Mouse (Mus musculus) forebrain, embryonic 12.5 days (tissue): Measurements from ENCODE around the gene Olfr320. TPM values are rescaled to one million over a fixed set of nuclear protein-coding genes. Genes with fewer than 3 reads are reported as not detected.
"Not testable (repeated sequence)": the region's sequence is repeated elsewhere in the genome, so short reads cannot be mapped to it uniquely, and the experiment has no call there.

Experiments
- ATAC-seq: fragments of 200-750 bp; cut with Nextera tagmentation; 2 replicates; pipeline ENCODE4 v1.8.0; 2017; ENCODE audit warnings: moderate TSS enrichment; ENCODE audit not compliant: low FRiP score
- H3K27ac ChIP-seq: fragments of 300-500 bp; sonication (generic); 2 replicates; pipeline ENCODE4 v1.5.1; 2016; ENCODE audit warnings: mild to moderate bottlenecking
- H3K27me3 ChIP-seq: fragments of 300-500 bp; sonication (generic); 2 replicates; pipeline ENCODE4 v1.6.1; 2016; ENCODE audit warnings: mild to moderate bottlenecking
- H3K36me3 ChIP-seq: fragments of 300-500 bp; sonication (generic); replicated peaks from 2 replicates; pipeline ENCODE4 v1.6.1; 2016; ENCODE audit warnings: mild to moderate bottlenecking
- H3K4me1 ChIP-seq: fragments of 300-500 bp; sonication (generic); 2 replicates; pipeline ENCODE4 v1.6.1; 2016
- H3K4me2 ChIP-seq: fragments of 300-500 bp; sonication (generic); 2 replicates; pipeline ENCODE4 v1.6.1; 2016; ENCODE audit warnings: mild to moderate bottlenecking, moderate library complexity
- H3K4me3 ChIP-seq: fragments of 300-500 bp; sonication (generic); replicated peaks from 2 replicates; pipeline ENCODE4 v1.5.1; 2016; ENCODE audit warnings: mild to moderate bottlenecking
- H3K9ac ChIP-seq: fragments of 300-500 bp; sonication (generic); 2 replicates; pipeline ENCODE4 v1.6.1; 2016; ENCODE audit warnings: mild to moderate bottlenecking
- H3K9me3 ChIP-seq: fragments of 300-500 bp; sonication (generic); 2 replicates; pipeline ENCODE4 v1.6.1; 2016
- WGBS: fragments of 180-500 bp; shearing (Covaris S2); methylation state at CpG from one replicate; pipeline ENCODE4 v1.1.7; 2016; 5-methylcytosine and 5-hydroxymethylcytosine counted together
- polyA plus RNA-seq: library from polyadenylated mRNA; unstranded; fragments of >200 nt; fragmentation: Nextera tagmentation; extraction: Ambion mirVana; gene quantifications from 2 replicates; pipeline ENCODE4 v1.2.1, GENCODE M21; 2016

The Olfr320 gene
- polyA plus RNA-seq, 1 experiment from 2014 or later: not detected

DNA sequence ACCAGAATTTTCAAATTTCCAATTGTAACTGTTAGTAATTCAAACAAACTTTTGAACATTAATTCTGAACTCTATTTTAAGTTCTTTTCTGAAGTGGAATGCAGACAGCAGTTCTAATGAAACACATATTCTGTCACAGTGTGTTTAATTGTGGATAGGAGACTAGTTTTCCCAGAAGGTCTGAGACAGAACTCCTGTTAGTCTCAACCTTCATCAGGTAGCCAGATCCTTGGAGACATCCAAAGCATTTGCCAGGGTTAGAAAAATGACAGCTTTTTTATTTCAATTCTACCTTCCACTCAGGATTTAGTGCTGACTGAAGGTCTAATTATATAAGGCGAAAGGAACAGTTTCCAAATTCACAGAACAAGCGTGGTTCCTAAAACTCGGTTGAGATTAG lies 18.0 kb downstream of the Olfr320 start, which contains the start of gene Olfr319:
Gene Olfr319 (plus strand): TSS at position 301 of the 400 bp plus-strand sequence.
- no peak for ATAC-seq

GRCm38 (mm10) chr11:58709086-58709485 lies 28.2 kb downstream of the Olfr320 start:
- 85% methylated on average over 11 of the region's 11 CpGs for WGBS
- Histone ChIP-seq H3K9ac (no peak overlapping the region), H3K4me1 (no peaks in the 10 kb centered on the region), H3K4me2 (no peak overlapping the region), H3K27me3 (no peaks in the 10 kb centered on the region), H3K36me3 (no peaks in the 10 kb centered on the region), H3K9me3 (no peaks in the 10 kb centered on the region), H3K27ac (no peak overlapping the region), H3K4me3 (no peak overlapping the region)
- ATAC-seq: no peak

More for the DNA sequence above, 18.0 kb downstream of the Olfr320 start, which contains the start of gene Olfr319:
- Histone ChIP-seq H3K27ac (no peak within 1 kb of the TSS), H3K9ac (no peak within 1 kb of the TSS), H3K4me1 (no peaks in the 10 kb centered on the region), H3K36me3 (no peaks in the 10 kb centered on the region), H3K27me3 (no peaks in the 10 kb centered on the region), H3K4me2 (no peak within 1 kb of the TSS), H3K9me3 (peaks cover 9% of the 10 kb centered on the region; the same call in 1 of the 2 replicates), H3K4me3 (no peak within 1 kb of the TSS)
- WGBS: 89% methylated on average over 3 of the region's 3 CpGs

- H3K4me2 ChIP-seq, ATAC-seq, H3K4me1 ChIP-seq, H3K27ac ChIP-seq, H3K36me3 ChIP-seq, H3K27me3 ChIP-seq, H3K9me3 ChIP-seq, H3K4me3 ChIP-seq, H3K9ac ChIP-seq: not testable (repeated sequence)
- 90% methylated on average over 7 of the region's 7 CpGs for WGBS
Observed at GRCm38 (mm10) chr11:58717723-58718122, 36.8 kb downstream of the Olfr320 start.

DNA sequence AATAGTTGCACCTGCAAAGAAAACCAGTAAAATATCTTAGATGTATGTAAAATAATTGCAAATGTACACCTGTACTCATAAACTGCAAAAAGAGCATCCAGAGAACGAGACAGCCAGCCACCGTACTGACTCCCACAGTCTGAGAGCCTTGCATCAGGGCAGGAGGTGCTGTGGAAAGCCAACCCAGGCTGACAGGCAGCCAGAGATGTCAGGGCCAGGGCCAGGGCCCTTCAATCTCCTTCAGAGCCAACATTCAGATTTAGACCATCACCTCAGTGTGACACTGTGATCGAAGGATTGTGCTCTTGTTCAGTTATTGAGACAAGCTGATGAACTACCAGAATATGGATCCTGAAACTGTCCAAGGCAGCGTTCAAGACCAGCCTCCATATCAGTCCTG lies 38.8 kb downstream of the Olfr320 start:
- Histone ChIP-seq H3K36me3 (no peaks in the 10 kb centered on the region), H3K27ac (no peak overlapping the region), H3K27me3 (no peaks in the 10 kb centered on the region), H3K9me3 (no peaks in the 10 kb centered on the region), H3K4me1 (no peaks in the 10 kb centered on the region), H3K4me2 (no peak overlapping the region), H3K4me3 (no peak overlapping the region), H3K9ac (no peak overlapping the region)
- no peak for ATAC-seq
- 88% methylated on average over 4 of the region's 4 CpGs for WGBS

GRCm38 (mm10) chr11:58723914-58724313 lies 43.0 kb downstream of the Olfr320 start, which contains the start of gene Olfr318:
TSS of gene Olfr318 (minus strand) at chr11:58724014.
- no peak for ATAC-seq
- Histone ChIP-seq H3K4me3 (no peak within 1 kb of the TSS), H3K27ac (no peak within 1 kb of the TSS)

GRCm38 (mm10) chr11:58727896-58728650 lies 47.2 kb downstream of the Olfr320 start:
- not testable (repeated sequence) for ATAC-seq, H3K4me1 ChIP-seq, H3K36me3 ChIP-seq

More at GRCm38 (mm10) chr11:58723914-58724313, 43.0 kb downstream of the Olfr320 start, which contains the start of gene Olfr318:
- Histone ChIP-seq H3K36me3 (no peaks in the 10 kb centered on the region), H3K9ac (no peak within 1 kb of the TSS), H3K9me3 (no peaks in the 10 kb centered on the region), H3K27me3 (no peaks in the 10 kb centered on the region), H3K4me2 (no peak within 1 kb of the TSS), H3K4me1 (no peaks in the 10 kb centered on the region)

DNA sequence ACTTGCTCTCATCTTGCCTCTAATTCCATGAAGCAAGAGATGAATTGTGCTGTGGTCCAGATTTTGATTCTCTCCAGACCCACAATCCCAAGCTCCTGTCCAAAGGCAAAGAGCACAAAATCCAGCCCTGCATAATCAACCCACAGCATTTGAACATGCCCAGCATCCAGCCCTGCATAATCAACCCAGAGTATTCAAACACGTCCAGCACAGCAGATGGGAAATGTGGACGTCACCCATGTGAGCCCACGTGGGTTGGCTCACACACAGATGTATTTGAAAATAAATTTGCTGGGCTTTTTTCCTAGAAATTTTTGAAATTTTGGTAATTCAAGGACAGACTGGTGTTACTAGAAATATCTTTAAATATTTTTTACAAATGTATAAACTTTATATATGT lies 52.5 kb downstream of the Olfr320 start:
- Histone ChIP-seq H3K9me3 (no peaks in the 10 kb centered on the region), H3K9ac (no peak overlapping the region), H3K4me1 (no peaks in the 10 kb centered on the region), H3K4me3 (no peak overlapping the region), H3K27ac (no peak overlapping the region), H3K4me2 (no peak overlapping the region), H3K27me3 (no peaks in the 10 kb centered on the region), H3K36me3 (no peaks in the 10 kb centered on the region)
- ATAC-seq: no peak
- 64% methylated on average over 3 of the region's 3 CpGs for WGBS

More at GRCm38 (mm10) chr11:58727896-58728650, 47.2 kb downstream of the Olfr320 start:
- 79% methylated on average over 6 of the region's 6 CpGs for WGBS
- H3K9ac ChIP-seq, H3K4me2 ChIP-seq, H3K27ac ChIP-seq, H3K4me3 ChIP-seq, H3K27me3 ChIP-seq, H3K9me3 ChIP-seq: not testable (repeated sequence)

Other genes with a start within 250 kb of the Olfr320 start
- gene Gm12253, start 248.5 kb upstream of the Olfr320 start, polyA plus RNA-seq: not detected in 2 replicates
- gene Lypd9, start 228.2 kb upstream of the Olfr320 start, polyA plus RNA-seq: not detected in 2 replicates
- not detected in 2 replicates for gene Olfr30, start 218.8 kb upstream of the Olfr320 start, polyA plus RNA-seq
- gene Olfr332, start 188.5 kb upstream of the Olfr320 start, polyA plus RNA-seq: not detected in 2 replicates
- not detected in 2 replicates for gene Olfr331, start 178.5 kb upstream of the Olfr320 start, polyA plus RNA-seq
- gene Olfr330, start 146.3 kb upstream of the Olfr320 start, polyA plus RNA-seq: not detected in 2 replicates
- gene Olfr329-ps, start 134.7 kb upstream of the Olfr320 start, polyA plus RNA-seq: not detected in 2 replicates
- gene Olfr328, start 125.5 kb upstream of the Olfr320 start, polyA plus RNA-seq: 0.06 TPM in 1 of 2 replicates, not detected in the other
- gene Olfr224, start 110.5 kb upstream of the Olfr320 start, polyA plus RNA-seq: not detected in 2 replicates
- gene Olfr325, start 103.4 kb upstream of the Olfr320 start, polyA plus RNA-seq: not detected in 2 replicates
- gene Olfr324, start 86.0 kb upstream of the Olfr320 start, polyA plus RNA-seq: not detected in 2 replicates
- not detected in 2 replicates for gene 2210407C18Rik, start 65.0 kb upstream of the Olfr320 start, polyA plus RNA-seq
- not detected in 2 replicates for gene Olfr323, start 50.6 kb upstream of the Olfr320 start, polyA plus RNA-seq
- gene Trim58, start 40.6 kb upstream of the Olfr320 start, polyA plus RNA-seq: 0.36 and 0.49 TPM in 2 replicates
- gene Olfr322, start 22.3 kb upstream of the Olfr320 start, polyA plus RNA-seq: not detected in 2 replicates
- 0.10 TPM in 1 of 2 replicates, not detected in the other for gene Olfr319, start 18.1 kb downstream of the Olfr320 start, polyA plus RNA-seq
- gene Olfr318, start 42.9 kb downstream of the Olfr320 start, polyA plus RNA-seq: not detected in 2 replicates
- 0.27 TPM in 1 of 2 replicates, not detected in the other for gene Olfr317, start 58.1 kb downstream of the Olfr320 start, polyA plus RNA-seq
- gene Olfr316, start 71.6 kb downstream of the Olfr320 start, polyA plus RNA-seq: not detected in 2 replicates
- not detected in 2 replicates for gene Olfr315, start 92.1 kb downstream of the Olfr320 start, polyA plus RNA-seq
- gene Olfr314, start 101.9 kb downstream of the Olfr320 start, polyA plus RNA-seq: not detected in 2 replicates
- 2.1 and 2.3 TPM in 2 replicates for gene Fam183b, start 120.9 kb downstream of the Olfr320 start, polyA plus RNA-seq
- gene Olfr313, start 133.9 kb downstream of the Olfr320 start, polyA plus RNA-seq: not detected in 2 replicates
- 0.05 TPM in 1 of 2 replicates, not detected in the other for gene Olfr312, start 148.1 kb downstream of the Olfr320 start, polyA plus RNA-seq
- gene Olfr311, start 158.2 kb downstream of the Olfr320 start, polyA plus RNA-seq: not detected in 2 replicates
- gene Gm12258, start 166.1 kb downstream of the Olfr320 start, polyA plus RNA-seq: 15.5 and 15.9 TPM in 2 replicates
- 10.6 and 11.1 TPM in 2 replicates for gene 2810021J22Rik, start 186.1 kb downstream of the Olfr320 start, polyA plus RNA-seq
- 5.6 and 6.8 TPM in 2 replicates for gene Zfp39, start 223.1 kb downstream of the Olfr320 start, polyA plus RNA-seq
- 0.08 TPM in 1 of 2 replicates, not detected in the other for gene Btnl10, start 236.8 kb downstream of the Olfr320 start, polyA plus RNA-seq